Mouse (Mus musculus): ENCODE data around the gene Padi4. TPM values are rescaled to one million over a fixed set of nuclear protein-coding genes. Genes with fewer than 3 reads are reported as not detected.
A peak's percentile ranks its signal among the peaks of the same experiment; 100 is the strongest.

Padi4 gene
- total RNA-seq, 1 experiment = 2.1 TPM

- no peak overlapping the region for H3K9ac ChIP-seq (ENCODE audit: insufficient read depth, low read depth, low read length, poor library complexity, severe bottlenecking)
- in situ Hi-C loops (cut with MboI; ENCODE audit: low sequenced_read_pairs in 2 of 2, unreplicated experiment in 2 of 2) = no loop called here
- no peaks in the 10 kb centered on the region for H3K36me3 ChIP-seq (ENCODE audit: control insufficient read depth, insufficient read depth, low read length, poor library complexity, severe bottlenecking)
- DNase-seq (ENCODE audit: low read depth, low spot score) = no peak
- H3K9me3 ChIP-seq (ENCODE audit: control insufficient read depth, insufficient read depth, low read depth, low read length) = no peaks in the 10 kb centered on the region
- peaks cover 0 to 23% of the 10 kb centered on the region in 2 experiments; a peak in 1 of 4 replicates for H3K4me1 ChIP-seq (ENCODE audit: control insufficient read depth in 2 of 2, insufficient read depth in 2 of 2, low read length in 2 of 2, poor library complexity in 1 of 2)
- TF ChIP-seq ZC3H11A (IDR thresholded peaks at IDR 0.05; ENCODE audit: borderline replicate concordance, low read depth, low read length) (no peak), HCFC1 (IDR thresholded peaks at IDR 0.05; ENCODE audit: borderline replicate concordance, insufficient read depth, low read length) (no peak), CHD2 (IDR thresholded peaks at IDR 0.05; ENCODE audit: low read depth, low read length) (no peak), ZNF384 (IDR thresholded peaks at IDR 0.05; ENCODE audit: low read depth, low read length) (no peak), MAFK (IDR thresholded peaks at IDR 0.05; ENCODE audit: insufficient read depth, low read depth, low read length) (no peak)
- no peak overlapping the region for H3K27ac ChIP-seq (ENCODE audit: insufficient read depth, low read depth, low read length, poor library complexity, severe bottlenecking)
- no peak overlapping the region for H3K4me3 ChIP-seq (ENCODE audit: insufficient read depth in 1 of 2, low read depth in 1 of 2, low read length in 2 of 2, poor library complexity in 1 of 2, severe bottlenecking in 1 of 2)
Measured at GRCm38 (mm10) chr4:140771091-140771490, 2.9 kb downstream of the Padi4 start.

- H3K9ac ChIP-seq (ENCODE audit: insufficient read depth, low read depth, low read length, poor library complexity, severe bottlenecking) = no peak overlapping the region
- no peak overlapping the region for H3K27ac ChIP-seq (ENCODE audit: insufficient read depth, low read depth, low read length, poor library complexity, severe bottlenecking)
- no peaks in the 10 kb centered on the region for H3K9me3 ChIP-seq (ENCODE audit: control insufficient read depth, insufficient read depth, low read depth, low read length)
- no peaks in the 10 kb centered on the region for H3K36me3 ChIP-seq (ENCODE audit: control insufficient read depth, insufficient read depth, low read length, poor library complexity, severe bottlenecking)
- no peak for DNase-seq (ENCODE audit: low read depth, low spot score)
- H3K4me1 ChIP-seq (ENCODE audit: control insufficient read depth in 2 of 2, insufficient read depth in 2 of 2, low read length in 2 of 2, poor library complexity in 1 of 2) = peaks cover 0 to 23% of the 10 kb centered on the region in 2 experiments; a peak in 1 of 4 replicates
- no peak overlapping the region for H3K4me3 ChIP-seq (ENCODE audit: insufficient read depth in 1 of 2, low read depth in 1 of 2, low read length in 2 of 2, poor library complexity in 1 of 2, severe bottlenecking in 1 of 2)
- TF ChIP-seq MAFK (IDR thresholded peaks at IDR 0.05; ENCODE audit: insufficient read depth, low read depth, low read length) (0 out of 2 replicates have a peak, but pooled peaks have one; percentile 8), ZC3H11A (IDR thresholded peaks at IDR 0.05; ENCODE audit: borderline replicate concordance, low read depth, low read length) (no peak), HCFC1 (IDR thresholded peaks at IDR 0.05; ENCODE audit: borderline replicate concordance, insufficient read depth, low read length) (no peak), ZNF384 (IDR thresholded peaks at IDR 0.05; ENCODE audit: low read depth, low read length) (no peak), CHD2 (IDR thresholded peaks at IDR 0.05; ENCODE audit: low read depth, low read length) (no peak)
- in situ Hi-C loops (cut with MboI; ENCODE audit: low sequenced_read_pairs in 2 of 2, unreplicated experiment in 2 of 2) = no loop called here
Measured at GRCm38 (mm10) chr4:140770433-140770832, 3.6 kb downstream of the Padi4 start.

GRCm38 (mm10) chr4:140768973-140769372 lies 5.1 kb downstream of the Padi4 start:
- Histone ChIP-seq H3K9me3 (ENCODE audit: control insufficient read depth, insufficient read depth, low read depth, low read length) (no peaks in the 10 kb centered on the region), H3K4me3 (ENCODE audit: insufficient read depth in 1 of 2, low read depth in 1 of 2, low read length in 2 of 2, poor library complexity in 1 of 2, severe bottlenecking in 1 of 2) (0 out of 4 replicates have a peak overlapping the region, but pooled peaks of 1 of the 2 experiments have one; percentile 33), H3K9ac (ENCODE audit: insufficient read depth, low read depth, low read length, poor library complexity, severe bottlenecking) (no peak overlapping the region), H3K27ac (ENCODE audit: insufficient read depth, low read depth, low read length, poor library complexity, severe bottlenecking) (no peak overlapping the region), H3K4me1 (ENCODE audit: control insufficient read depth in 2 of 2, insufficient read depth in 2 of 2, low read length in 2 of 2, poor library complexity in 1 of 2) (peaks cover 0 to 20% of the 10 kb centered on the region in 2 experiments; a peak in 1 of 4 replicates), H3K36me3 (ENCODE audit: control insufficient read depth, insufficient read depth, low read length, poor library complexity, severe bottlenecking) (no peaks in the 10 kb centered on the region)
- in situ Hi-C loops (cut with MboI; ENCODE audit: low sequenced_read_pairs in 2 of 2, unreplicated experiment in 2 of 2) = no loop called here
- no peak for DNase-seq (ENCODE audit: low read depth, low spot score)
- TF ChIP-seq CHD2 (IDR thresholded peaks at IDR 0.05; ENCODE audit: low read depth, low read length) (no peak), ZNF384 (IDR thresholded peaks at IDR 0.05; ENCODE audit: low read depth, low read length) (no peak), HCFC1 (IDR thresholded peaks at IDR 0.05; ENCODE audit: borderline replicate concordance, insufficient read depth, low read length) (no peak), MAFK (IDR thresholded peaks at IDR 0.05; ENCODE audit: insufficient read depth, low read depth, low read length) (no peak), ZC3H11A (IDR thresholded peaks at IDR 0.05; ENCODE audit: borderline replicate concordance, low read depth, low read length) (no peak)

- Histone ChIP-seq H3K9me3 (ENCODE audit: control insufficient read depth, insufficient read depth, low read depth, low read length) (no peaks in the 10 kb centered on the region), H3K36me3 (ENCODE audit: control insufficient read depth, insufficient read depth, low read length, poor library complexity, severe bottlenecking) (no peaks in the 10 kb centered on the region), H3K9ac (ENCODE audit: insufficient read depth, low read depth, low read length, poor library complexity, severe bottlenecking) (no peak overlapping the region), H3K4me3 (ENCODE audit: insufficient read depth in 1 of 2, low read depth in 1 of 2, low read length in 2 of 2, poor library complexity in 1 of 2, severe bottlenecking in 1 of 2) (no peak overlapping the region), H3K27ac (ENCODE audit: insufficient read depth, low read depth, low read length, poor library complexity, severe bottlenecking) (no peak overlapping the region), H3K4me1 (ENCODE audit: control insufficient read depth in 2 of 2, insufficient read depth in 2 of 2, low read length in 2 of 2, poor library complexity in 1 of 2) (peaks cover 0 to 10% of the 10 kb centered on the region in 2 experiments; a peak in 1 of 4 replicates)
- no peak for TF ChIP-seq ZNF384 (IDR thresholded peaks at IDR 0.05; ENCODE audit: low read depth, low read length)
- TF ChIP-seq HCFC1 (IDR thresholded peaks at IDR 0.05; ENCODE audit: borderline replicate concordance, insufficient read depth, low read length) = no peak
- no peak for TF ChIP-seq ZC3H11A (IDR thresholded peaks at IDR 0.05; ENCODE audit: borderline replicate concordance, low read depth, low read length)
- TF ChIP-seq MAFK (IDR thresholded peaks at IDR 0.05; ENCODE audit: insufficient read depth, low read depth, low read length) = no peak
- TF ChIP-seq CHD2 (IDR thresholded peaks at IDR 0.05; ENCODE audit: low read depth, low read length) = no peak
- in situ Hi-C loops (cut with MboI; ENCODE audit: low sequenced_read_pairs in 2 of 2, unreplicated experiment in 2 of 2) = no loop called here
- no peak for DNase-seq (ENCODE audit: low read depth, low spot score)
Measured at GRCm38 (mm10) chr4:140765936-140766335, 8.1 kb downstream of the Padi4 start.
